Mouse (Mus musculus): ENCODE results near the gene Hdac4. TPM values are rescaled to one million over a fixed set of nuclear protein-coding genes. Genes with fewer than 3 reads are reported as not detected.

Hdac4 gene
- polyA plus RNA-seq, 1 experiment: 0.35 TPM

DNA sequence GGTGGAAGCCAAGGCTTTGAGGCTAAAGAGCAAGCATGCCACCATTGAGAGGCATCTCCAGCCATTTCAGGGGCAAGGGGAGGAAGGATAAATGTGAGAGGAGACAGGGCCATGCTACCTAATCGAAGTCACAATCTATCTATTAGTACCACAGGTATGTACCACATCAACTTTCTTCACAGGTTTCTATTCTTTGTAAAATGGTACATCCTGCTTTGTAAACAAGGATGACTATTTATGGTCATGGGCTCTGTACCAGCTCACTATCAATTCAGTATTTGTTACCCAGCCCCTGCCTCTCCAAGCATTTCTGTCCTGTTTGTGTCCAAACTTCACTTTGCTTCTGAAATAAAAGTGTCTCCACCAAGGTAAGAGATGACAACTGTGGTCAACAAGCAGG is 92.7 kb downstream of the Hdac4 start:
- no peaks in the 10 kb centered on the region for H3K27me3 ChIP-seq (ENCODE audit: control insufficient read depth)
- peaks cover 4% of the 10 kb centered on the region; the same call in 1 of the 2 replicates for H3K4me1 ChIP-seq (ENCODE audit: control insufficient read depth)
- TF ChIP-seq GATA1 (IDR thresholded peaks at IDR 0.05; ENCODE audit: low read length): no peak
- TF ChIP-seq TAL1 (IDR thresholded peaks at IDR 0.05; ENCODE audit: low read length): no peak
- H3K9me3 ChIP-seq (ENCODE audit: control insufficient read depth, low read length): no peaks in the 10 kb centered on the region
- H3K36me3 ChIP-seq (ENCODE audit: control insufficient read depth): no peaks in the 10 kb centered on the region
- H3K4me3 ChIP-seq (replicated peaks): no peak overlapping the region

DNA sequence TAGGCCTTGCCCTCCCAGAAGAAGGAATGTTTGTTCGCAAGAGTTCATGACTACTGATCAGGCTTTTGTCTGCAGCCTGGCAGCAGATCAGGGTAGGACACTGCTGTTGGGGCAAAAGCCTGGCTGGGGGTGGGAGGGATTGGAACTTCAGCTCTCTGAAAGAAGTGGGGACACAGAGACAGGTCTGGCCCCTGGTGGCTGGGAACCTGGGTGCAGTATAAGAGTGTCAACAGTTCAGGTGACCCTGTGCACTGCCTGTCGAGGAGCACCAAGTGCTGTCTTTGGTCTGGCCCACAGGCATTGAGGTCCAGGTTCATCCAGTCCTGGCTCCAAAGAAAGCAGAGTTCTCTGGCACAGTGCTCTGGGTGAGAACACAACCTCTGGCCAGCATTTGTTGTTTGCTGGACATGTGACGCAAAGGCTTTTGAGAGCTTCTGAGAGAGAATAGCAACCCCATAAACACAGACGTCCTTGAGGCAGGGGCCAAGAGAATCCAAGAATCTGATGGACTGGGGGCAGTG is 95.1 kb downstream of the Hdac4 start:
- Histone ChIP-seq H3K9me3 (ENCODE audit: control insufficient read depth, low read length) (no peaks in the 10 kb centered on the region), H3K27me3 (ENCODE audit: control insufficient read depth) (no peaks in the 10 kb centered on the region), H3K4me1 (ENCODE audit: control insufficient read depth) (peaks cover 4% of the 10 kb centered on the region; the same call in 1 of the 2 replicates), H3K36me3 (ENCODE audit: control insufficient read depth) (no peaks in the 10 kb centered on the region), H3K4me3 (replicated peaks) (no peak overlapping the region)
- TF ChIP-seq TAL1 (IDR thresholded peaks at IDR 0.05; ENCODE audit: low read length): no peak
- TF ChIP-seq GATA1 (IDR thresholded peaks at IDR 0.05; ENCODE audit: low read length): no peak

GRCm38 (mm10) chr1:92099964-92100363 is 95.5 kb downstream of the Hdac4 start:
- no peak for TF ChIP-seq GATA1 (IDR thresholded peaks at IDR 0.05; ENCODE audit: low read length)
- no peak for TF ChIP-seq TAL1 (IDR thresholded peaks at IDR 0.05; ENCODE audit: low read length)
- Histone ChIP-seq H3K36me3 (ENCODE audit: control insufficient read depth) (no peaks in the 10 kb centered on the region), H3K4me1 (ENCODE audit: control insufficient read depth) (peaks cover 4% of the 10 kb centered on the region; the same call in 1 of the 2 replicates)

GRCm38 (mm10) chr1:92099502-92099901 is 96.0 kb downstream of the Hdac4 start:
- TF ChIP-seq GATA1 (IDR thresholded peaks at IDR 0.05; ENCODE audit: low read length) (no peak), TAL1 (IDR thresholded peaks at IDR 0.05; ENCODE audit: low read length) (no peak)
- no peaks in the 10 kb centered on the region for H3K9me3 ChIP-seq (ENCODE audit: control insufficient read depth, low read length)

More at GRCm38 (mm10) chr1:92099964-92100363, 95.5 kb downstream of the Hdac4 start:
- Histone ChIP-seq H3K27me3 (ENCODE audit: control insufficient read depth) (no peaks in the 10 kb centered on the region), H3K9me3 (ENCODE audit: control insufficient read depth, low read length) (no peaks in the 10 kb centered on the region), H3K4me3 (replicated peaks) (no peak overlapping the region)

DNA sequence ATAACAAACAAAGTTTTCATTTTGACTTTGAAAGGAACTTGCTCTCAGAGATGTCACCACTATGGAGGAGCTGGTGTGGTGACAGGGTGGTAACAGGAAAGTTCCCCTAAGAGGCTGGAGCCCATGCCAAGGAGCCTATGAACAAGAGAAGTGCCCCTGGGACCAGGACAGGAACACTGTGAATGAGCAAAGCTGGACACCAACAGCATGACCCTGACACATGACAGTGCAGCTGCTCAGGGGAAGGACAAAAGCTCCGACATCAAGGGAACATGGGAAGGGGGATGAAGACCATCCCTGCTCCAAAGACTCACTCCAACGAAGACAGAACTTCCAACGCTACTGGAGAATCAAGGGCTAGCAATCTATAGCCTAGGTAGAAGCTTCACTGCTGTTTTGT is 97.0 kb downstream of the Hdac4 start:
- TF ChIP-seq GATA1 (IDR thresholded peaks at IDR 0.05; ENCODE audit: low read length): no peak
- no peak for TF ChIP-seq TAL1 (IDR thresholded peaks at IDR 0.05; ENCODE audit: low read length)
- no peaks in the 10 kb centered on the region for H3K27me3 ChIP-seq (ENCODE audit: control insufficient read depth)
- peaks cover 4% of the 10 kb centered on the region; the same call in 1 of the 2 replicates for H3K4me1 ChIP-seq (ENCODE audit: control insufficient read depth)
- H3K36me3 ChIP-seq (ENCODE audit: control insufficient read depth): no peaks in the 10 kb centered on the region
- no peak overlapping the region for H3K4me3 ChIP-seq (replicated peaks)
- no peaks in the 10 kb centered on the region for H3K9me3 ChIP-seq (ENCODE audit: control insufficient read depth, low read length)

More at GRCm38 (mm10) chr1:92099502-92099901, 96.0 kb downstream of the Hdac4 start:
- Histone ChIP-seq H3K27me3 (ENCODE audit: control insufficient read depth) (no peaks in the 10 kb centered on the region), H3K4me1 (ENCODE audit: control insufficient read depth) (peaks cover 4% of the 10 kb centered on the region; the same call in 1 of the 2 replicates), H3K36me3 (ENCODE audit: control insufficient read depth) (no peaks in the 10 kb centered on the region), H3K4me3 (replicated peaks) (no peak overlapping the region)

DNA sequence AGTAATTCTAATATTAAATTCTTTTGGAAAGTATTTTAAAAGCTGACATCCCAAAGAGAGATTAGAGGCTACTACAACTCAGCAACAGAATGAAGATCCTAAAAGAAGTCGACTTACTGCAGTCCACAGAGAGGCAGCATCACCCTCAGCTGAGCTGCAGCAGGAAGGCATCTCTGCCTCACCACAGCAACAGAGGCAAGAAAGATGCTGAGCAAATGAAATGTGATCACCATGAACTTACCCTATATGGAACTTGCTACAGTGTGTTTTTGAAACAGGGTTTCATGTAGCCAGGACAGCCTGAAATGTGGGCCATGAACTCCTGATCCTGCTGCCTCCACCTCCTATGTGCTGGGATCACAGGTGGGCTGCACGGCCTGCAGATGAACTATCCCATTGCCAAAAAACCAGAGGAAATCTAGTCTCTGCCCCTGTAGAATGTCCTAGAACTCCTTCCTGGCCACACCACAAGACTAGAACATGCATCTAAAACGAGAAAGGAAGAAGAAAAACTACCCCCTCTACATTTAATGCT is 98.4 kb downstream of the Hdac4 start:
- Histone ChIP-seq H3K36me3 (ENCODE audit: control insufficient read depth) (no peaks in the 10 kb centered on the region), H3K4me3 (replicated peaks) (no peak overlapping the region), H3K9me3 (ENCODE audit: control insufficient read depth, low read length) (no peaks in the 10 kb centered on the region), H3K4me1 (ENCODE audit: control insufficient read depth) (peaks cover 2% of the 10 kb centered on the region; the same call in 1 of the 2 replicates), H3K27me3 (ENCODE audit: control insufficient read depth) (no peaks in the 10 kb centered on the region)
- TF ChIP-seq TAL1 (IDR thresholded peaks at IDR 0.05; ENCODE audit: low read length): no peak
- TF ChIP-seq GATA1 (IDR thresholded peaks at IDR 0.05; ENCODE audit: low read length): no peak

- no peaks in the 10 kb centered on the region for H3K36me3 ChIP-seq (ENCODE audit: control insufficient read depth)
- TF ChIP-seq GATA1 (IDR thresholded peaks at IDR 0.05; ENCODE audit: low read length): no peak
- TF ChIP-seq TAL1 (IDR thresholded peaks at IDR 0.05; ENCODE audit: low read length): no peak
- H3K4me3 ChIP-seq (replicated peaks): no peak overlapping the region
- H3K27me3 ChIP-seq (ENCODE audit: control insufficient read depth): no peaks in the 10 kb centered on the region
- H3K9me3 ChIP-seq (ENCODE audit: control insufficient read depth, low read length): no peaks in the 10 kb centered on the region
- no peaks in the 10 kb centered on the region for H3K4me1 ChIP-seq (ENCODE audit: control insufficient read depth)
These were observed 103.2 kb downstream of the Hdac4 start for GRCm38 (mm10) chr1:92092286-92092685.

DNA sequence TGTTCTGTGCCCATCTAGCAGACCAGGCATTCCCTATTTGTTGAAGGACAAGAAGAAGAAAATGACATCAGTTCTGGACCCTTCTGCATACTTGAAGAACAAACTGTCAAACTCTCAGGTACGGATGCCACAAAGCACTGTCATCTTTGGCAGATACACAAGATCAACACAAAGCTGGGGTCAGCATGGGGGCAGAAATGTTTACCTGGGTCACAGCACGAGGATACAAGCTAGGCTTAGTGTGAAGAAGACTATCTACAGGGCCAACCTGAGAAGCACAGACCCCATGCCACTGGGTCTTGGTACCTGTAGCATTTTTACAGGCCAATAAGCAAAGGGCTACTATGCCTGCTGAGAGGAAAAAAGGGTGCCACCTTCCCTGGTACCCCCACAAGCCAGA is 107.7 kb downstream of the Hdac4 start:
- no peaks in the 10 kb centered on the region for H3K9me3 ChIP-seq (ENCODE audit: control insufficient read depth, low read length)
- no peaks in the 10 kb centered on the region for H3K36me3 ChIP-seq (ENCODE audit: control insufficient read depth)
- TF ChIP-seq GATA1 (IDR thresholded peaks at IDR 0.05; ENCODE audit: low read length) (no peak), TAL1 (IDR thresholded peaks at IDR 0.05; ENCODE audit: low read length) (no peak)
- H3K27me3 ChIP-seq (ENCODE audit: control insufficient read depth): no peaks in the 10 kb centered on the region
- H3K4me3 ChIP-seq (replicated peaks): no peak overlapping the region
- peaks cover 11% of the 10 kb centered on the region for H3K4me1 ChIP-seq (ENCODE audit: control insufficient read depth)

GRCm38 (mm10) chr1:92087343-92087742 is 108.2 kb downstream of the Hdac4 start:
- Histone ChIP-seq H3K4me1 (ENCODE audit: control insufficient read depth) (peaks cover 11% of the 10 kb centered on the region), H3K9me3 (ENCODE audit: control insufficient read depth, low read length) (no peaks in the 10 kb centered on the region), H3K27me3 (ENCODE audit: control insufficient read depth) (no peaks in the 10 kb centered on the region), H3K4me3 (replicated peaks) (no peak overlapping the region), H3K36me3 (ENCODE audit: control insufficient read depth) (no peaks in the 10 kb centered on the region)
- no peak for TF ChIP-seq GATA1 (IDR thresholded peaks at IDR 0.05; ENCODE audit: low read length)
